Mouse (Mus musculus): ENCODE data around the gene Gm43191. TPM values are rescaled to one million over a fixed set of nuclear protein-coding genes. Genes with fewer than 3 reads are reported as not detected.
"Not testable (repeated sequence)": the region's sequence is repeated elsewhere in the genome, so short reads cannot be mapped to it uniquely, and the experiment has no call there.

Gm43191 gene
- polyA plus RNA-seq, 1 experiment from 2014 or later = not detected

GRCm38 (mm10) chr3:116694955-116695665, 14.1 kb upstream of the Gm43191 start:
- H3K27ac ChIP-seq (ENCODE audit: low read depth, low read length) = peak overlapping the region; percentile 54; the same call in 1 of the 2 replicates
- no peaks in the 10 kb centered on the region for H3K27me3 ChIP-seq (ENCODE audit: control insufficient read depth, insufficient read depth, low read length)
- no peaks in the 10 kb centered on the region for H3K9me3 ChIP-seq (replicated peaks; ENCODE audit: control insufficient read depth, low read length)
- H3K4me3 ChIP-seq (ENCODE audit: low read depth, low read length) = no peak overlapping the region
- ATAC-seq (replicated peaks; ENCODE audit: insufficient number of reproducible peaks, low FRiP score, low TSS enrichment) = 0 out of 2 replicates have a peak, but pooled peaks have one; percentile 31
- H3K4me1 ChIP-seq (ENCODE audit: control insufficient read depth, insufficient read depth, low read length) = no peaks in the 10 kb centered on the region
- WGBS (ENCODE audit: insufficient replicate concordance) = 76% methylated on average over 8 of the region's 8 CpGs
- H3K4me2 ChIP-seq = peak overlapping the region; percentile 39
- no peak overlapping the region for H3K9ac ChIP-seq (ENCODE audit: low read depth, low read length)
- no peaks in the 10 kb centered on the region for H3K36me3 ChIP-seq (ENCODE audit: control insufficient read depth, insufficient read depth, low read length)

DNA sequence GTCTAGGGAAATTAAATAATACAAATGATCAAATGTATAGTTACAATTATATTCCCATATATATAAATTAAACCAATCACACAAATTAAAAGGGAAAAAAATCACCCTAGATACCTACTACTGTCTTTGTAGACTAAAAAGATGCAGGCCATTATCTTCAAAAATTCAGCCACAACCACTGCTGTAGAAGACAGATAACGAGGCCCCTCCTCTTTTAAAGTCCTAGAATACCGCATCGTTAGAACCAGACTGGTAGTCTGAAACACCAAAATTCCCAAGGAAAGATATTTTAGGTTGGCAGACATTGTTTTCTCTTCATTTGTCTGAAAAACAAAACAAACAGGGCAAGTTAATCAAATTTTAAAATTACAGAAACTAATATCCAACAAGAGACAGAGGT, 13.3 kb upstream of the Gm43191 start:
- peak overlapping the region; percentile 39 for H3K4me2 ChIP-seq
- no peaks in the 10 kb centered on the region for H3K4me1 ChIP-seq (ENCODE audit: control insufficient read depth, insufficient read depth, low read length)
- 69% methylated on average over 3 of the region's 3 CpGs for WGBS (ENCODE audit: insufficient replicate concordance)
- no peak overlapping the region for H3K9ac ChIP-seq (ENCODE audit: low read depth, low read length)
- H3K27me3 ChIP-seq (ENCODE audit: control insufficient read depth, insufficient read depth, low read length) = no peaks in the 10 kb centered on the region
- H3K36me3 ChIP-seq (ENCODE audit: control insufficient read depth, insufficient read depth, low read length) = no peaks in the 10 kb centered on the region
- H3K9me3 ChIP-seq (replicated peaks; ENCODE audit: control insufficient read depth, low read length) = no peaks in the 10 kb centered on the region
- peak overlapping the region; percentile 54; the same call in 1 of the 2 replicates for H3K27ac ChIP-seq (ENCODE audit: low read depth, low read length)
- ATAC-seq (replicated peaks; ENCODE audit: insufficient number of reproducible peaks, low FRiP score, low TSS enrichment) = peak; percentile 79
- no peak overlapping the region for H3K4me3 ChIP-seq (ENCODE audit: low read depth, low read length)

GRCm38 (mm10) chr3:116664281-116664680, 16.8 kb downstream of the Gm43191 start:
- not testable (repeated sequence) for H3K4me1 ChIP-seq (ENCODE audit: control insufficient read depth, insufficient read depth, low read length); H3K4me3 ChIP-seq (ENCODE audit: low read depth, low read length); ATAC-seq (replicated peaks; ENCODE audit: insufficient number of reproducible peaks, low FRiP score, low TSS enrichment); H3K4me2 ChIP-seq; H3K36me3 ChIP-seq (ENCODE audit: control insufficient read depth, insufficient read depth, low read length); H3K27ac ChIP-seq (ENCODE audit: low read depth, low read length); H3K9ac ChIP-seq (ENCODE audit: low read depth, low read length); H3K27me3 ChIP-seq (ENCODE audit: control insufficient read depth, insufficient read depth, low read length); H3K9me3 ChIP-seq (replicated peaks; ENCODE audit: control insufficient read depth, low read length)
- WGBS (ENCODE audit: insufficient replicate concordance) = 93% methylated on average over 9 of the region's 9 CpGs

GRCm38 (mm10) chr3:116662463-116662863, 18.6 kb downstream of the Gm43191 start, which contains the start of gene Mfsd14a:
Gene Mfsd14a, minus strand, starts transcription at chr3:116662677.
- ATAC-seq (replicated peaks; ENCODE audit: insufficient number of reproducible peaks, low FRiP score, low TSS enrichment) = peak; percentile 99
- Histone ChIP-seq H3K36me3 (ENCODE audit: control insufficient read depth, insufficient read depth, low read length) (no peaks in the 10 kb centered on the region), H3K27me3 (ENCODE audit: control insufficient read depth, insufficient read depth, low read length) (no peaks in the 10 kb centered on the region), H3K9me3 (replicated peaks; ENCODE audit: control insufficient read depth, low read length) (no peaks in the 10 kb centered on the region), H3K4me1 (ENCODE audit: control insufficient read depth, insufficient read depth, low read length) (peaks cover 12% of the 10 kb centered on the region), H3K27ac (ENCODE audit: low read depth, low read length) (peak within 1 kb of the TSS; percentile 94), H3K4me3 (ENCODE audit: low read depth, low read length) (peak within 1 kb of the TSS; percentile 98), H3K9ac (ENCODE audit: low read depth, low read length) (peak within 1 kb of the TSS; percentile 97), H3K4me2 (peak within 1 kb of the TSS; percentile 83)
- under 1% methylated on average over 39 of the region's 39 CpGs for WGBS (ENCODE audit: insufficient replicate concordance)

- Histone ChIP-seq H3K9ac (ENCODE audit: low read depth, low read length) (peak overlapping the region; percentile 97), H3K27me3 (ENCODE audit: control insufficient read depth, insufficient read depth, low read length) (no peaks in the 10 kb centered on the region), H3K4me1 (ENCODE audit: control insufficient read depth, insufficient read depth, low read length) (peaks cover 14% of the 10 kb centered on the region), H3K4me3 (ENCODE audit: low read depth, low read length) (peak overlapping the region; percentile 98), H3K4me2 (peak overlapping the region; percentile 83), H3K9me3 (replicated peaks; ENCODE audit: control insufficient read depth, low read length) (no peaks in the 10 kb centered on the region), H3K27ac (ENCODE audit: low read depth, low read length) (peak overlapping the region; percentile 94), H3K36me3 (ENCODE audit: control insufficient read depth, insufficient read depth, low read length) (no peaks in the 10 kb centered on the region)
- under 1% methylated on average over 54 of the region's 68 CpGs for WGBS (ENCODE audit: insufficient replicate concordance)
- ATAC-seq (replicated peaks; ENCODE audit: insufficient number of reproducible peaks, low FRiP score, low TSS enrichment) = peak; percentile 81
Measured at GRCm38 (mm10) chr3:116661870-116662414, 19.1 kb downstream of the Gm43191 start.

GRCm38 (mm10) chr3:116661288-116661869, 19.7 kb downstream of the Gm43191 start:
- peak overlapping the region; percentile 83 for H3K4me2 ChIP-seq
- H3K9ac ChIP-seq (ENCODE audit: low read depth, low read length) = peak overlapping the region; percentile 97
- H3K9me3 ChIP-seq (replicated peaks; ENCODE audit: control insufficient read depth, low read length) = no peaks in the 10 kb centered on the region
- WGBS (ENCODE audit: insufficient replicate concordance) = 5% methylated on average over 16 of the region's 16 CpGs
- H3K4me1 ChIP-seq (ENCODE audit: control insufficient read depth, insufficient read depth, low read length) = peaks cover 18% of the 10 kb centered on the region
- no peak for ATAC-seq (replicated peaks; ENCODE audit: insufficient number of reproducible peaks, low FRiP score, low TSS enrichment)
- H3K36me3 ChIP-seq (ENCODE audit: control insufficient read depth, insufficient read depth, low read length) = no peaks in the 10 kb centered on the region
- peak overlapping the region; percentile 94 for H3K27ac ChIP-seq (ENCODE audit: low read depth, low read length)
- H3K27me3 ChIP-seq (ENCODE audit: control insufficient read depth, insufficient read depth, low read length) = no peaks in the 10 kb centered on the region
- peak overlapping the region; percentile 98 for H3K4me3 ChIP-seq (ENCODE audit: low read depth, low read length)

- Histone ChIP-seq H3K9me3 (replicated peaks; ENCODE audit: control insufficient read depth, low read length) (no peaks in the 10 kb centered on the region), H3K27me3 (ENCODE audit: control insufficient read depth, insufficient read depth, low read length) (no peaks in the 10 kb centered on the region), H3K27ac (ENCODE audit: low read depth, low read length) (no peak overlapping the region), H3K4me2 (peak overlapping the region; percentile 83), H3K4me3 (ENCODE audit: low read depth, low read length) (no peak overlapping the region; the same call in 1 of the 2 replicates), H3K9ac (ENCODE audit: low read depth, low read length) (no peak overlapping the region), H3K36me3 (ENCODE audit: control insufficient read depth, insufficient read depth, low read length) (no peaks in the 10 kb centered on the region), H3K4me1 (ENCODE audit: control insufficient read depth, insufficient read depth, low read length) (peaks cover 22% of the 10 kb centered on the region)
- 79% methylated on average over 13 of the region's 13 CpGs for WGBS (ENCODE audit: insufficient replicate concordance)
- no peak for ATAC-seq (replicated peaks; ENCODE audit: insufficient number of reproducible peaks, low FRiP score, low TSS enrichment)
Measured at GRCm38 (mm10) chr3:116659856-116660430, 21.1 kb downstream of the Gm43191 start.

DNA sequence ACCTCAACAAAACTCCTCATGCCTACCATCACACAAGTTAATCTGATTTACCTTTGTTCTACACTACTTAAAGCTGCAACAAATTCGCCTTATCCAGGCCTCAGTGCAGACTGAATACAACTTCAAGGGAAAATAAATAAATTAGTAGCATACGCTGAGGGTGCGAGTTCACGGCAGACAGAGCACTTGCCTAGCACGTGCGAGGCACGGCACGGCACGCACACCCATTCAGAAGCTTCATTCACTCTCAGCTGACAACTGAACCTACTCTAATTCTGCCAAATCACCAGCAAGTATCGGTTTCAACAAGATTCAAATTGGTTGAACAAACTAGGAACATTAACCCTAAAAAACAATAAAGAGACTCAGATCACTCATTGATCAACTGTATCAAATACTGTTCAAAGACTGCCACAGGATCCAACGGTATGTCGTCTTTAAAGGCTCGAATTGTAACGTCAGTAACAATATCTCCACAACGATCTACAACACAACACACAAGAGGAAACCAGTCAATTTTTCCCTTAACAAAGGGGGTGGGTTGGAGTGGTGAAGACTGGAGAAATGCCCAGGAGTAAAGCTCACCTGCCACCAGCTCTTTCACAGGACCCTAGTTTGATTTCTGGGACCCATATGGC, 22.0 kb downstream of the Gm43191 start:
- 82% methylated on average over 15 of the region's 15 CpGs for WGBS (ENCODE audit: insufficient replicate concordance)
- Histone ChIP-seq H3K9me3 (replicated peaks; ENCODE audit: control insufficient read depth, low read length) (no peaks in the 10 kb centered on the region), H3K4me2 (no peak overlapping the region), H3K36me3 (ENCODE audit: control insufficient read depth, insufficient read depth, low read length) (no peaks in the 10 kb centered on the region), H3K27ac (ENCODE audit: low read depth, low read length) (no peak overlapping the region), H3K9ac (ENCODE audit: low read depth, low read length) (no peak overlapping the region), H3K4me1 (ENCODE audit: control insufficient read depth, insufficient read depth, low read length) (peaks cover 22% of the 10 kb centered on the region), H3K4me3 (ENCODE audit: low read depth, low read length) (no peak overlapping the region), H3K27me3 (ENCODE audit: control insufficient read depth, insufficient read depth, low read length) (no peaks in the 10 kb centered on the region)
- ATAC-seq (replicated peaks; ENCODE audit: insufficient number of reproducible peaks, low FRiP score, low TSS enrichment) = no peak
